Mouse (Mus musculus): ENCODE data around the gene Tnrc18. TPM values are rescaled to one million over a fixed set of nuclear protein-coding genes. Genes with fewer than 3 reads are reported as not detected.

Tnrc18 gene
- polyA plus RNA-seq, 1 experiment: 13.9 TPM

GRCm38 (mm10) chr5:142788279-142788678, 29.2 kb downstream of the Tnrc18 start:
- no peak for TF ChIP-seq POLR2A (IDR thresholded peaks at IDR 0.05; ENCODE audit: insufficient read depth, low read length)
- no peak for TF ChIP-seq CTCF (IDR thresholded peaks at IDR 0.05; ENCODE audit: low read depth, low read length)
- no peak for TF ChIP-seq EP300 (IDR thresholded peaks at IDR 0.05; ENCODE audit: insufficient read depth, low read depth, low read length)
- no peak overlapping the region for H3K27ac ChIP-seq (ENCODE audit: insufficient read depth, low read length)
- no peaks in the 10 kb centered on the region for H3K27me3 ChIP-seq (ENCODE audit: control insufficient read depth, insufficient read depth, low read length, poor library complexity, severe bottlenecking)
- H3K4me3 ChIP-seq (ENCODE audit: low read depth, low read length): peak overlapping the region; percentile 57
- H3K36me3 ChIP-seq (ENCODE audit: control insufficient read depth, insufficient read depth, low read length, poor library complexity, severe bottlenecking): no peaks in the 10 kb centered on the region
- no peaks in the 10 kb centered on the region for H3K9me3 ChIP-seq (replicated peaks; ENCODE audit: control insufficient read depth, insufficient read depth, low read length, poor library complexity, severe bottlenecking)
- peak overlapping the region; percentile 56 for H3K9ac ChIP-seq (ENCODE audit: low read depth, poor library complexity, severe bottlenecking)
- no peaks in the 10 kb centered on the region for H3K4me1 ChIP-seq (ENCODE audit: control insufficient read depth, insufficient read depth, low read length)

DNA sequence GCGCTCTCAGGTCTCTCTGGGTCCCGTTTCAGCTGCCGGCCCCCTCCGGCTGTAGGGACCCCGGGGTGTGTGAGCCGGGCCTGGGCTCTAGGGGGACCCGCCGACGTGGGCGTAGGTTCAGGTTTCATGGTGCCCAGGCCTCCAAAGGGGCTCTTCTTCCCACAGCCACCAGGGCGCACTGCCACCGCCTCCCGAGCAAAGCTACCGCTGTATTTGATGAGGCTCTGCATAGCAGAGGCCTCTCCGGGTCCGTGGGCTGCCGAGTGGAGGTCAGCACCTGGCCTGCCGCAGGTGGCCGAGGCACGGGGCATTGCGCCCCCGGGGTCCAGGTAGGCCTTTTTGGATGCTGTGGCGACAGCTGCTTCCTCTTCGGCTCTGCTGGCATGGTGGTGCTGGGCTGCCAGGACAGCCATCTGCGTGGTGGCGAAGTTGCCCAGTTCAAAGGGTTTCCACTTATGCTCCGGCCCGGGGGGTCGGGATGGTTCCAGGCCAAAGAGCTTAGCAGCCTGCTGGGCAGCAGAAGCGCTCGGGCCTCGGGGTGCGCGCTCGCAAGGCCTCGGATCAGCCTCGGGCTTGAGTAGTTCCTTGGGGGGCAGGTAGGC, 30.1 kb downstream of the Tnrc18 start:
- Histone ChIP-seq H3K9me3 (replicated peaks; ENCODE audit: control insufficient read depth, insufficient read depth, low read length, poor library complexity, severe bottlenecking) (no peaks in the 10 kb centered on the region), H3K36me3 (ENCODE audit: control insufficient read depth, insufficient read depth, low read length, poor library complexity, severe bottlenecking) (no peaks in the 10 kb centered on the region), H3K27ac (ENCODE audit: insufficient read depth, low read length) (no peak overlapping the region), H3K4me1 (ENCODE audit: control insufficient read depth, insufficient read depth, low read length) (no peaks in the 10 kb centered on the region), H3K9ac (ENCODE audit: low read depth, poor library complexity, severe bottlenecking) (peak overlapping the region; percentile 56), H3K4me3 (ENCODE audit: low read depth, low read length) (peak overlapping the region; percentile 57), H3K27me3 (ENCODE audit: control insufficient read depth, insufficient read depth, low read length, poor library complexity, severe bottlenecking) (no peaks in the 10 kb centered on the region)
- no peak for TF ChIP-seq CTCF (IDR thresholded peaks at IDR 0.05; ENCODE audit: low read depth, low read length)
- no peak for TF ChIP-seq EP300 (IDR thresholded peaks at IDR 0.05; ENCODE audit: insufficient read depth, low read depth, low read length)
- no peak for TF ChIP-seq POLR2A (IDR thresholded peaks at IDR 0.05; ENCODE audit: insufficient read depth, low read length)

GRCm38 (mm10) chr5:142786709-142787108, 30.8 kb downstream of the Tnrc18 start:
- Histone ChIP-seq H3K9ac (ENCODE audit: low read depth, poor library complexity, severe bottlenecking) (peak overlapping the region; percentile 56; the same call in 1 of the 2 replicates), H3K9me3 (replicated peaks; ENCODE audit: control insufficient read depth, insufficient read depth, low read length, poor library complexity, severe bottlenecking) (no peaks in the 10 kb centered on the region), H3K4me1 (ENCODE audit: control insufficient read depth, insufficient read depth, low read length) (peaks cover 1% of the 10 kb centered on the region), H3K36me3 (ENCODE audit: control insufficient read depth, insufficient read depth, low read length, poor library complexity, severe bottlenecking) (no peaks in the 10 kb centered on the region), H3K4me3 (ENCODE audit: low read depth, low read length) (no peak overlapping the region), H3K27me3 (ENCODE audit: control insufficient read depth, insufficient read depth, low read length, poor library complexity, severe bottlenecking) (no peaks in the 10 kb centered on the region), H3K27ac (ENCODE audit: insufficient read depth, low read length) (no peak overlapping the region)
- TF ChIP-seq CTCF (IDR thresholded peaks at IDR 0.05; ENCODE audit: low read depth, low read length) (no peak), POLR2A (IDR thresholded peaks at IDR 0.05; ENCODE audit: insufficient read depth, low read length) (no peak), EP300 (IDR thresholded peaks at IDR 0.05; ENCODE audit: insufficient read depth, low read depth, low read length) (no peak)

GRCm38 (mm10) chr5:142786215-142786614, 31.2 kb downstream of the Tnrc18 start:
- H3K27ac ChIP-seq (ENCODE audit: insufficient read depth, low read length): no peak overlapping the region
- no peaks in the 10 kb centered on the region for H3K36me3 ChIP-seq (ENCODE audit: control insufficient read depth, insufficient read depth, low read length, poor library complexity, severe bottlenecking)
- no peaks in the 10 kb centered on the region for H3K9me3 ChIP-seq (replicated peaks; ENCODE audit: control insufficient read depth, insufficient read depth, low read length, poor library complexity, severe bottlenecking)
- TF ChIP-seq CTCF (IDR thresholded peaks at IDR 0.05; ENCODE audit: low read depth, low read length) (no peak), POLR2A (IDR thresholded peaks at IDR 0.05; ENCODE audit: insufficient read depth, low read length) (no peak), EP300 (IDR thresholded peaks at IDR 0.05; ENCODE audit: insufficient read depth, low read depth, low read length) (no peak)
- no peak overlapping the region for H3K4me3 ChIP-seq (ENCODE audit: low read depth, low read length)
- H3K9ac ChIP-seq (ENCODE audit: low read depth, poor library complexity, severe bottlenecking): no peak overlapping the region
- H3K4me1 ChIP-seq (ENCODE audit: control insufficient read depth, insufficient read depth, low read length): peaks cover 3% of the 10 kb centered on the region
- no peaks in the 10 kb centered on the region for H3K27me3 ChIP-seq (ENCODE audit: control insufficient read depth, insufficient read depth, low read length, poor library complexity, severe bottlenecking)

GRCm38 (mm10) chr5:142783142-142783540, 34.3 kb downstream of the Tnrc18 start:
- no peak overlapping the region for H3K9ac ChIP-seq (ENCODE audit: low read depth, poor library complexity, severe bottlenecking)
- peaks cover 5% of the 10 kb centered on the region for H3K4me1 ChIP-seq (ENCODE audit: control insufficient read depth, insufficient read depth, low read length)
- H3K27ac ChIP-seq (ENCODE audit: insufficient read depth, low read length): peak overlapping the region; percentile 76
- no peaks in the 10 kb centered on the region for H3K36me3 ChIP-seq (ENCODE audit: control insufficient read depth, insufficient read depth, low read length, poor library complexity, severe bottlenecking)
- H3K9me3 ChIP-seq (replicated peaks; ENCODE audit: control insufficient read depth, insufficient read depth, low read length, poor library complexity, severe bottlenecking): no peaks in the 10 kb centered on the region
- TF ChIP-seq CTCF (IDR thresholded peaks at IDR 0.05; ENCODE audit: low read depth, low read length): no peak
- TF ChIP-seq EP300 (IDR thresholded peaks at IDR 0.05; ENCODE audit: insufficient read depth, low read depth, low read length): no peak
- TF ChIP-seq POLR2A (IDR thresholded peaks at IDR 0.05; ENCODE audit: insufficient read depth, low read length): no peak
- H3K4me3 ChIP-seq (ENCODE audit: low read depth, low read length): peak overlapping the region; percentile 29
- no peaks in the 10 kb centered on the region for H3K27me3 ChIP-seq (ENCODE audit: control insufficient read depth, insufficient read depth, low read length, poor library complexity, severe bottlenecking)

- Histone ChIP-seq H3K27me3 (ENCODE audit: control insufficient read depth, insufficient read depth, low read length, poor library complexity, severe bottlenecking) (no peaks in the 10 kb centered on the region), H3K9ac (ENCODE audit: low read depth, poor library complexity, severe bottlenecking) (no peak overlapping the region), H3K36me3 (ENCODE audit: control insufficient read depth, insufficient read depth, low read length, poor library complexity, severe bottlenecking) (no peaks in the 10 kb centered on the region), H3K9me3 (replicated peaks; ENCODE audit: control insufficient read depth, insufficient read depth, low read length, poor library complexity, severe bottlenecking) (no peaks in the 10 kb centered on the region), H3K27ac (ENCODE audit: insufficient read depth, low read length) (peak overlapping the region; percentile 89), H3K4me3 (ENCODE audit: low read depth, low read length) (no peak overlapping the region), H3K4me1 (ENCODE audit: control insufficient read depth, insufficient read depth, low read length) (peaks cover 5% of the 10 kb centered on the region)
- TF ChIP-seq POLR2A (IDR thresholded peaks at IDR 0.05; ENCODE audit: insufficient read depth, low read length) (no peak), EP300 (IDR thresholded peaks at IDR 0.05; ENCODE audit: insufficient read depth, low read depth, low read length) (peak; percentile 83)
These were observed 34.9 kb downstream of the Tnrc18 start for GRCm38 (mm10) chr5:142782459-142783141.
